Mouse (Mus musculus) lung, embryonic 14.5 days (tissue): ENCODE measurements around the gene Tspan10. TPM values are rescaled to one million over a fixed set of nuclear protein-coding genes. Genes with fewer than 3 reads are reported as not detected.
A peak's percentile ranks its signal among the peaks of the same experiment; 100 is the strongest.

Experiments
- ATAC-seq: fragments of 200-750 bp; cut with Nextera tagmentation; 2 replicates; pipeline ENCODE4 v1.8.0; 2017; ENCODE audit warnings: mild to moderate bottlenecking, moderate TSS enrichment, moderate library complexity; ENCODE audit not compliant: insufficient read depth
- DNase-seq: peaks from one replicate; pipeline ENCODE4 v3.0.0-alpha.2; 2015
- H3K27ac ChIP-seq: fragments of 300-500 bp; sonication (generic); 2 replicates; pipeline ENCODE4 v1.5.1; 2014; ENCODE audit warnings: low read depth, mild to moderate bottlenecking, moderate library complexity
- H3K27me3 ChIP-seq: fragments of 300-500 bp; sonication (generic); 2 replicates; pipeline ENCODE4 v1.6.1; 2014; ENCODE audit warnings: low read length, control low read depth; ENCODE audit not compliant: insufficient read depth
- H3K36me3 ChIP-seq: fragments of 300-500 bp; sonication (generic); 2 replicates; pipeline ENCODE4 v1.6.1; 2014; ENCODE audit warnings: control low read depth; ENCODE audit not compliant: insufficient read depth
- H3K4me1 ChIP-seq: fragments of 300-500 bp; sonication (generic); 2 replicates; pipeline ENCODE4 v1.6.1; 2014; ENCODE audit warnings: antibody characterized with exemption, control low read depth; ENCODE audit not compliant: insufficient read depth
- H3K4me2 ChIP-seq: fragments of 300-500 bp; sonication (generic); 2 replicates; pipeline ENCODE4 v1.6.1; 2014; ENCODE audit warnings: mild to moderate bottlenecking
- H3K4me3 ChIP-seq: fragments of 300-500 bp; sonication (generic); 2 replicates; pipeline ENCODE4 v1.5.1; 2014; ENCODE audit warnings: low read depth, low read length
- H3K9ac ChIP-seq: fragments of 300-500 bp; sonication (generic); 2 replicates; pipeline ENCODE4 v1.6.1; 2014
- H3K9me3 ChIP-seq: fragments of 300-500 bp; sonication (generic); 2 replicates; pipeline ENCODE4 v1.6.1; 2016; ENCODE audit warnings: low read depth, low read length, control low read depth
- CTCF ChIP-seq: IDR thresholded peaks from 2 replicates; pipeline ENCODE4 v1.5.1; 2016; ENCODE audit warnings: antibody characterized with exemption, low read depth
- WGBS: fragments of 180-500 bp; shearing (Covaris S2); extraction: QIAGEN DNeasy Blood & Tissue Kit; methylation state at CpG from one replicate; pipeline ENCODE4 v1.1.7; 2014; 5-methylcytosine and 5-hydroxymethylcytosine counted together
- polyA plus RNA-seq: library from polyadenylated mRNA; unstranded; fragments of >200 nt; fragmentation: Nextera tagmentation; extraction: Ambion mirVana; gene quantifications from 2 replicates; pipeline ENCODE4 v1.2.1, GENCODE M21; 2014

Gene Tspan10
- polyA plus RNA-seq, 1 experiment from 2014 or later = not detected

DNA sequence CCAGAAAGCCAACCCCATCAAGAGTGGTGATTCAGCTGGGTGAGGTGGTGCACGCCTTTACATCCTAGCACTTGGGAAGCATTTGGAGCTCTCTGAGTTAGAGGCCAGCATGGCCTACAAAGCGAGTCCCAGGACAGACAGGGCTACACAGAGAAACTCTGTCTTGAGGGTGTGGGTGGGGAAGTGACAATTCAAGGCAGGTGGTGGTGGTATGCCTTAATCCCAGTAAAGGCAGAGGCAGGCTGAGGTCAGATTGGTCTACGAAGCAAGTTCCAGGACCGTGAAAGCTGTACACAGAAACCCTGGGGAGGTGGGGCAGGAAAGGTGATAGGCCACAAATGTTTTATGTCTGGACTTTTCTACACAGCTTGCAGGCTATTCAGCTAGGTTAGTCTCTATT, 12.5 kb downstream of the Tspan10 start:
- 0 out of 2 replicates have a peak, but pooled peaks cover 3% of the 10 kb centered on the region for H3K4me1 ChIP-seq
- H3K4me3 ChIP-seq = no peak overlapping the region
- TF ChIP-seq CTCF = no peak
- H3K4me2 ChIP-seq = no peak overlapping the region
- no peaks in the 10 kb centered on the region for H3K9me3 ChIP-seq
- ATAC-seq (no peak), DNase-seq (no peak)
- H3K27ac ChIP-seq = no peak overlapping the region
- no peaks in the 10 kb centered on the region for H3K27me3 ChIP-seq
- H3K36me3 ChIP-seq = peaks cover 8% of the 10 kb centered on the region
- WGBS = 80% methylated on average over 4 of the region's 4 CpGs
- no peak overlapping the region for H3K9ac ChIP-seq

DNA sequence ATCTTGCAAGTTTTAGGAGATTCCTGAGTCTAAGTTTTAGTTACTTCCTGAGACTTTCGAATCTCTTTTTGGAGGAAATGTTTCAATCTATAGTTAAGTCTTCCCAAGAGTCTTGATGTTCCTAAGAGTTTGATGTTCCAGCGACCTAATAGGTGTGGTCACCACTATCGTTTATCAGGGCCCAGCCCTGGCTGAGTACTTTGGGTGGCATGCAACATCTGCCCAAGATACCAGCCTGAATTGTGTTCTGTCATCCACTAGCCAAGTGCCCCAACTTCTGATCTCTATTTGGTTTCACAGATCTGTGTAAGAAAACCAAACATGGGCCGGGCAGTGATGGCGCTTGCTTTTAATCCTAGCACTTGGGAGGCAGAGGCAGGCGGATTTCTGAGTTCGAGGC, 13.0 kb downstream of the Tspan10 start:
- no peak overlapping the region for H3K9ac ChIP-seq
- no peak for DNase-seq
- H3K27ac ChIP-seq = no peak overlapping the region
- H3K9me3 ChIP-seq = no peaks in the 10 kb centered on the region
- H3K4me3 ChIP-seq = no peak overlapping the region
- TF ChIP-seq CTCF = no peak
- H3K4me2 ChIP-seq = no peak overlapping the region
- H3K4me1 ChIP-seq = 0 out of 2 replicates have a peak, but pooled peaks cover 3% of the 10 kb centered on the region
- ATAC-seq = no peak
- WGBS = 92% methylated on average over 7 of the region's 7 CpGs
- no peaks in the 10 kb centered on the region for H3K27me3 ChIP-seq
- H3K36me3 ChIP-seq = peaks cover 12% of the 10 kb centered on the region

DNA sequence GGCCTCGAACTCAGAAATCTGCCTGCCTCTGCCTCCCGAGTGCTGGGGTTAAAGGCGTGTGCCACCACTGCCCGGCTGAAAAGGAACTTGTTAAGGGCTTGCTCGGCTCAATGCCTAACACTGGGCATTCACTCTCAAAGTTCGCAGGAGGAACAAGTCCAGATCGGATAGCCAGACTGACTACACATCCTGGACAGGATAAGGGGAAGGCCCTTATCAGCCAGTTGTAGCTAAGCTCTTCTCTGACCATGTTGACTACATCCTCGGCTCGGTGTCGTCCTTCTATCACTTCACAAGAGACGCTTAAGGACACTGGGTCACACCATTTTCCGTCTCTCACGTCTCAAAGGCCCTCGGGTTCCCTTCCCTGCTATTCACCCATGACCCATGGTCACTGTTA, 14.9 kb downstream of the Tspan10 start:
- 24% methylated on average over 14 of the region's 14 CpGs for WGBS
- ATAC-seq = peak; percentile 2; the same call in 1 of the 2 replicates

DNA sequence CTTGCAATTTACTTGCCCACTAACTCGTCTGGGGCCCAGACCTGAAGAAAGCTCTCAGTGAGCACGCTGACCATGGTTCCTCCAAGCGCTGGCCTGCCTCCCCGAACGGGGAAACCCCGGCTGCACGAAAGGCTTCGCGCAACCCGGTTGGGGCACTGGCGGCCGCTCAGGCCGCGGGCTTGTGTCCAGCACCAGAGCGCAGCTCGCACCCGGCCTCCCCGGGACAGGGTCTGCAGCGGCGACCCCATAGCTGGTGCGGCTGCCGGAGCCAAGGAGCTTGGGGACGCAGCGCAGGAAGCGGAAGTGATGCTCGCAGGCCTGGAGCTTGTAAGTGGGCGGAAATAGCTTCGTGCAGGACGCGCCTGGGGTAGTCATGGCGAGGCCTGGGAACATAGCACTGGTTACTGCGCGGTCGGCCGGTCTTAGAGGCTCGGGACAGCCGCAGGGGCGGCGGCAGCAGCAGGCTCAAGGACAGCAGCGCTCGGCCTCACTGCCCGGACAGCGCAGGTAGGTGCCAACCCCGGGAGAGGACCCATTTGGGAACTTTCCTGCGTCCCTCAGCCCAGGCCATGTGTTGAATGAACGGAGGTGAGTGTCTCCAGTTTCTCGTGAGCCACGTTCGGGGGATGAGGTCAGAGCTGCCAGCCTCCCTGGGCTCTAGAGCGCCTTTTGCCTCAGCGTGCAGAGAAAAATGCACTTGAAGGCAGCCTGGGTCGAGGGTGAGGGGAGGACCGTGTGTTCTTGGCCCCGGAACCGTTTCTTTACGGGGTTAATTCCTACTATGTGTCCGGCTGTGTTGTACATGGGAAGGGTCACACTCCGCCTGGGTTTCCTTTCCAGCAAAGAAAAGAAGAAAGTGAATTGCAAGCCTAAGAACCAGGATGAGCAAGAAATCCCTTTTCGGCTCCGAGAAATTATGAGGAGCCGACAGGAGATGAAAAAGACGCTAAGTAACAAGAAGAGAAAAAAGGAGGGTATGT, 15.6 kb downstream of the Tspan10 start, which contains the start of the genes Oxld1 and Ccdc137:
TSS of gene Oxld1 (minus strand) at position 297 of the 980 bp plus-strand sequence.
TSS of gene Ccdc137 (plus strand) at position 344 of the 980 bp plus-strand sequence.
- H3K9ac ChIP-seq = peak within 1 kb of the TSS; percentile 91
- ATAC-seq (peak; percentile 95), DNase-seq (peak; percentile 92)
- no peaks in the 10 kb centered on the region for H3K27me3 ChIP-seq
- no peak for TF ChIP-seq CTCF
- H3K4me1 ChIP-seq = 0 out of 2 replicates have a peak, but pooled peaks cover 3% of the 10 kb centered on the region
- peak within 1 kb of the TSS; percentile 90 for H3K4me3 ChIP-seq
- peaks cover 35% of the 10 kb centered on the region for H3K36me3 ChIP-seq
- WGBS = 2% methylated on average over 62 of the region's 62 CpGs
- no peaks in the 10 kb centered on the region for H3K9me3 ChIP-seq
- peak within 1 kb of the TSS; percentile 80 for H3K27ac ChIP-seq
- peak within 1 kb of the TSS; percentile 94 for H3K4me2 ChIP-seq

More for the DNA sequence above, 14.9 kb downstream of the Tspan10 start:
- Histone ChIP-seq H3K27ac (peak overlapping the region; percentile 80), H3K36me3 (peaks cover 31% of the 10 kb centered on the region), H3K27me3 (no peaks in the 10 kb centered on the region), H3K4me1 (0 out of 2 replicates have a peak, but pooled peaks cover 3% of the 10 kb centered on the region), H3K4me2 (peak overlapping the region; percentile 94), H3K9ac (peak overlapping the region; percentile 91), H3K9me3 (no peaks in the 10 kb centered on the region), H3K4me3 (peak overlapping the region; percentile 90)
- DNase-seq = peak; percentile 11
- TF ChIP-seq CTCF = no peak

DNA sequence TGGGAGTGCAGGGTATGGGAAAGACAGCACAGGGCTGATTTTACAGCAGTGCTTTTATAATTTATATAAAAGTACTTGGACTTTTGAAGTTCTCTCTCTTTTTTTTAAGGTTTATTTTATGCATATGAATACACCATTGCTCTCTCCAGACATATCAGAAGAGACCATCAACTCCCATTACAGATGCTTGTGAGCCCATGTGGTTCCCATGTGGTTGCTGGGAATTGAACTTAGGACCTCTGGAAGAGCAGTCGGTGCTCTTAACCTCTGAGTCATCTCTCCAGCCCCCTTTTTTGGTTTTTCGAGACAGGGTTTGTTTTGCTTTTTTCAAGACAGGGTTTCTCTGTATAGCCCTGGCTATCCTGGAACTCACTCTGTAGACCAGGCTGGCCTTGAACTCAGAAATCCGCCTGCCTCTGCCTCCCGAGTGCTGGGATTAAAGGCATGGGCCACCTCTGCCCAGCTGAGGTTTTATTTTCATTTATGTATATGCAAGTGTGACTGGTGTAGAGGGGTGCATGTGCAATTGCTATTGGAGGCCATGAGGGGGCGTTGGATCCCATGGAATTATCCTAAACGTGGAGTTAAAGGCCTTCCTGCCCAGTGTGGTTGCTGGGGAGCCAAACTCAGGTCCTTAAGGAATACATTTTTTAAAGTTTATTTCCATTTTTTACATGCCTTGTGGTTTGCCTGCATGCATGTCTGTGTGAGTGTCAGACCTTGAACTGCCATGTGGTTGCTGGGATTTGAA, 16.6 kb downstream of the Tspan10 start:
- Histone ChIP-seq H3K4me2 (peak overlapping the region; percentile 94), H3K27ac (peak overlapping the region; percentile 80; the same call in 1 of the 2 replicates), H3K9me3 (no peaks in the 10 kb centered on the region), H3K36me3 (peaks cover 45% of the 10 kb centered on the region), H3K27me3 (no peaks in the 10 kb centered on the region), H3K4me3 (peak overlapping the region; percentile 90), H3K4me1 (0 out of 2 replicates have a peak, but pooled peaks cover 3% of the 10 kb centered on the region), H3K9ac (peak overlapping the region; percentile 91)
- WGBS = 61% methylated on average over 6 of the region's 6 CpGs
- peak; percentile 36; the same call in 1 of the 2 replicates for TF ChIP-seq CTCF
- DNase-seq (no peak), ATAC-seq (no peak)

DNA sequence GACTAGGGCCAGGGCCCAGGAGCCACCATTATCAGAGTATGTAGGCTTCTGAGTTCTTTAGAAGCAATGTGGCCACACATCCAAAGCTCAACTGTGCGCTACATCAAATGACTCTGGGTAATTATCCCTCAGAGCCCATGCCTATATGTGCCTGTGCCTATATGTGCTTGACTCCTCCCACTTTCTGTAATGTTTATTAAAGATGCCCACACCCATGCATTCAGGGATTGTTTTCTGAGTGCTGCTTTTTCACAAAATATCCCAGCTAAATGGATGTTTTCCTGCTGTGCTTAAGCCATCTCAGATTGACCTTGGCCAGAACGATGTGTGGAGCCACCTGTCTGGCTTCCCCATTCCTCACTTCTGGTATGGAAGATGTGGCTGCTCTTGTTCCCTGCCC, 21.1 kb downstream of the Tspan10 start:
- H3K9me3 ChIP-seq = no peaks in the 10 kb centered on the region
- H3K4me2 ChIP-seq = no peak overlapping the region
- WGBS = 84% methylated on average over 2 of the region's 2 CpGs
- no peak for DNase-seq
- ATAC-seq = no peak
- TF ChIP-seq CTCF = no peak
- H3K9ac ChIP-seq = no peak overlapping the region
- H3K27me3 ChIP-seq = no peaks in the 10 kb centered on the region
- no peak overlapping the region for H3K27ac ChIP-seq
- peaks cover 9% of the 10 kb centered on the region; the same call in 1 of the 2 replicates for H3K4me1 ChIP-seq
- H3K4me3 ChIP-seq = no peak overlapping the region
- H3K36me3 ChIP-seq = peaks cover 58% of the 10 kb centered on the region
